Mouse (Mus musculus) liver, embryonic 13.5 days (tissue): ENCODE results near the gene Kcnc2. TPM values are rescaled to one million over a fixed set of nuclear protein-coding genes. Genes with fewer than 3 reads are reported as not detected.

ENCODE experiments used
- ATAC-seq: fragments of 200-750 bp; cut with Nextera tagmentation; 2 replicates; pipeline ENCODE4 v1.8.0; 2017; ENCODE audit warnings: low read depth, mild to moderate bottlenecking, moderate number of reproducible peaks, moderate library complexity
- DNase-seq: peaks from one replicate; pipeline ENCODE4 v3.0.0; 2022
- H3K27ac ChIP-seq: fragments of 300-500 bp; sonication (generic); 2 replicates; pipeline ENCODE4 v1.5.1; 2015; ENCODE audit warnings: moderate library complexity, mild to moderate bottlenecking, inconsistent platforms
- H3K27me3 ChIP-seq: fragments of 300-500 bp; sonication (generic); 2 replicates; pipeline ENCODE4 v1.6.1; 2015; ENCODE audit warnings: mild to moderate bottlenecking, inconsistent platforms
- H3K36me3 ChIP-seq: fragments of 300-500 bp; sonication (generic); 2 replicates; pipeline ENCODE4 v1.6.1; 2015; ENCODE audit warnings: mild to moderate bottlenecking, inconsistent platforms
- H3K4me1 ChIP-seq: fragments of 300-500 bp; sonication (generic); replicated peaks from 2 replicates; pipeline ENCODE4 v1.6.1; 2015; ENCODE audit warnings: inconsistent platforms
- H3K4me2 ChIP-seq: fragments of 300-500 bp; sonication (generic); 2 replicates; pipeline ENCODE4 v1.6.1; 2015; ENCODE audit warnings: inconsistent platforms, mild to moderate bottlenecking, moderate library complexity
- H3K4me3 ChIP-seq: fragments of 300-500 bp; sonication (generic); replicated peaks from 2 replicates; pipeline ENCODE4 v1.5.1; 2015; ENCODE audit warnings: mild to moderate bottlenecking, inconsistent platforms
- H3K9ac ChIP-seq: fragments of 300-500 bp; sonication (generic); 2 replicates; pipeline ENCODE4 v1.6.1; 2015; ENCODE audit warnings: mild to moderate bottlenecking, inconsistent platforms
- H3K9me3 ChIP-seq: fragments of 300-500 bp; sonication (generic); replicated peaks from 2 replicates; pipeline ENCODE4 v1.6.1; 2016; ENCODE audit warnings: inconsistent platforms
- WGBS: fragments of 180-500 bp; shearing (Covaris S2); methylation state at CpG from one replicate; pipeline ENCODE4 v1.1.7; 2015; ENCODE audit not compliant: insufficient replicate concordance; 5-methylcytosine and 5-hydroxymethylcytosine counted together
- polyA plus RNA-seq: library from polyadenylated mRNA; unstranded; fragments of >200 nt; fragmentation: Nextera tagmentation; extraction: Ambion mirVana; gene quantifications from 2 replicates; pipeline ENCODE4 v1.2.1, GENCODE M21; 2015

The Kcnc2 gene
- polyA plus RNA-seq, 1 experiment from 2014 or later: 0.06 TPM

GRCm38 (mm10) chr10:112400591-112401404 is 129.9 kb downstream of the Kcnc2 start:
- Histone ChIP-seq H3K9ac (no peak overlapping the region), H3K27me3 (no peaks in the 10 kb centered on the region), H3K4me1 (no peaks in the 10 kb centered on the region), H3K4me2 (no peak overlapping the region), H3K36me3 (no peaks in the 10 kb centered on the region), H3K27ac (no peak overlapping the region), H3K9me3 (no peaks in the 10 kb centered on the region), H3K4me3 (no peak overlapping the region)
- 71% methylated on average over 9 of the region's 9 CpGs for WGBS
- ATAC-seq: no peak
- no peak for DNase-seq

- Histone ChIP-seq H3K4me2 (no peak overlapping the region), H3K27ac (no peak overlapping the region), H3K9me3 (no peaks in the 10 kb centered on the region), H3K36me3 (no peaks in the 10 kb centered on the region), H3K4me1 (no peaks in the 10 kb centered on the region), H3K9ac (no peak overlapping the region), H3K4me3 (no peak overlapping the region), H3K27me3 (no peaks in the 10 kb centered on the region)
- 36% methylated on average over 2 of the region's 2 CpGs for WGBS
- ATAC-seq: no peak
- DNase-seq: no peak
Measured at GRCm38 (mm10) chr10:112409525-112409924, 138.6 kb downstream of the Kcnc2 start.

- no peak for DNase-seq
- H3K4me2 ChIP-seq: no peak overlapping the region
- ATAC-seq: no peak
Measured at GRCm38 (mm10) chr10:112423327-112423726, 152.4 kb downstream of the Kcnc2 start.

GRCm38 (mm10) chr10:112436950-112437349 is 166.0 kb downstream of the Kcnc2 start:
- Histone ChIP-seq H3K9me3 (no peaks in the 10 kb centered on the region), H3K9ac (no peak overlapping the region), H3K4me2 (no peak overlapping the region), H3K4me1 (no peaks in the 10 kb centered on the region), H3K4me3 (no peak overlapping the region), H3K27me3 (no peaks in the 10 kb centered on the region), H3K36me3 (no peaks in the 10 kb centered on the region), H3K27ac (no peak overlapping the region)
- 36% methylated on average over 2 of the region's 2 CpGs for WGBS
- ATAC-seq (no peak), DNase-seq (no peak)

More at GRCm38 (mm10) chr10:112423327-112423726, 152.4 kb downstream of the Kcnc2 start:
- Histone ChIP-seq H3K36me3 (no peaks in the 10 kb centered on the region), H3K4me1 (no peaks in the 10 kb centered on the region), H3K4me3 (no peak overlapping the region), H3K9me3 (no peaks in the 10 kb centered on the region), H3K9ac (no peak overlapping the region), H3K27ac (no peak overlapping the region), H3K27me3 (no peaks in the 10 kb centered on the region)
- 53% methylated on average over 10 of the region's 10 CpGs for WGBS

DNA sequence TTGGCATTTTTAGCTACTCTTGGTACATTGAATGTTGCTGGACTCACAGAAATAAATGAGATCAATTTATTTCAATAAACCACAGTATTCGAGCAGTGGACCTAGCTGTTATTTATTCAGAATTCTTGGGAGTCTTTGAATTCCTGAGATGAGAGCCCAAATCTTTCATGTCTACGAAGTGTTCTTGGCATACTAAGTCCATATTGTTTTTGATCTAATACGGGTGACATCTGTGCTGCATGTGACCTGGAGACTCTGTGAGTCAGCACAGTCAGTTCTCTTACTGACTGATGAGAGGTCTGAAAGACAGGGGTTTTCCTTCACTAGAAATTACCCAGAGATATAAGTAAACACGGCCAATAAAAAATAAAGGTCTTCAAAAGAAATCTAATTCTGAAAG is 173.7 kb downstream of the Kcnc2 start:
- H3K4me2 ChIP-seq: no peak overlapping the region
- H3K27me3 ChIP-seq: no peaks in the 10 kb centered on the region
- H3K36me3 ChIP-seq: no peaks in the 10 kb centered on the region
- WGBS: 58% methylated on average over 4 of the region's 4 CpGs
- H3K9ac ChIP-seq: no peak overlapping the region
- ATAC-seq (no peak), DNase-seq (no peak)
- H3K9me3 ChIP-seq: no peaks in the 10 kb centered on the region
- H3K4me1 ChIP-seq: no peaks in the 10 kb centered on the region
- no peak overlapping the region for H3K4me3 ChIP-seq
- H3K27ac ChIP-seq: no peak overlapping the region

DNA sequence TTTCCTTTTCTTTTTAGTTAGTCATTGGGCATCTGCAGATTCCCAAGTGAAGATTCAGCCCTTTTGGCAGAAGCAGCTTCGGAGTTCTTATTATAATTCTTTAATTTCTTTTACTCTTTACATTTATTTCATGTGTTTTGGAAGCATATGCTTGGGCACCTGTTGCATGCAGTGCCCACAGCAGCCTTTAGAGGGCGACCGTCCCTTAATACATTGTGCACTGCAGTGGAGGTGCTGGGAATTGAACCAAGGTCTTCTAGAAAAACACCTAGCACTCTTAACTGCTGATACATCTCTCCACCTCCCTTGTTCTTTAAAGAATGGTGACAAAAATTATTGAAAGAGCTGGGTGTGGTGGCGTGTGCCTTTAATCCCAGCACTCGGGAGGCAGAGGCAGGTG is 180.0 kb downstream of the Kcnc2 start:
- Histone ChIP-seq H3K27me3 (no peaks in the 10 kb centered on the region), H3K9me3 (peaks cover 8% of the 10 kb centered on the region; the same call in 1 of the 2 replicates), H3K4me1 (no peaks in the 10 kb centered on the region), H3K9ac (no peak overlapping the region), H3K27ac (no peak overlapping the region), H3K36me3 (no peaks in the 10 kb centered on the region), H3K4me2 (no peak overlapping the region), H3K4me3 (no peak overlapping the region)
- 55% methylated on average over 5 of the region's 5 CpGs for WGBS
- ATAC-seq (no peak), DNase-seq (no peak)

GRCm38 (mm10) chr10:112468689-112469384 is 197.9 kb downstream of the Kcnc2 start:
- Histone ChIP-seq H3K4me2 (no peak overlapping the region), H3K27me3 (no peaks in the 10 kb centered on the region), H3K27ac (no peak overlapping the region), H3K4me1 (no peaks in the 10 kb centered on the region), H3K9me3 (no peaks in the 10 kb centered on the region), H3K4me3 (no peak overlapping the region), H3K9ac (no peak overlapping the region), H3K36me3 (no peaks in the 10 kb centered on the region)
- no peak for DNase-seq
- no peak for ATAC-seq
- WGBS: 61% methylated on average over 6 of the region's 6 CpGs

GRCm38 (mm10) chr10:112474122-112474810 is 203.3 kb downstream of the Kcnc2 start:
- no peak overlapping the region for H3K9ac ChIP-seq
- H3K4me1 ChIP-seq: no peaks in the 10 kb centered on the region
- 62% methylated on average over 6 of the region's 6 CpGs for WGBS
- ATAC-seq (no peak), DNase-seq (no peak)
- no peak overlapping the region for H3K4me2 ChIP-seq
- H3K27ac ChIP-seq: no peak overlapping the region
- H3K9me3 ChIP-seq: 0 out of 2 replicates have a peak, but pooled peaks cover 3% of the 10 kb centered on the region
- H3K36me3 ChIP-seq: no peaks in the 10 kb centered on the region
- H3K4me3 ChIP-seq: no peak overlapping the region
- no peaks in the 10 kb centered on the region for H3K27me3 ChIP-seq

- 61% methylated on average over 2 of the region's 2 CpGs for WGBS
- no peaks in the 10 kb centered on the region for H3K27me3 ChIP-seq
- no peak for DNase-seq
Measured at GRCm38 (mm10) chr10:112481461-112481860, 210.5 kb downstream of the Kcnc2 start.

DNA sequence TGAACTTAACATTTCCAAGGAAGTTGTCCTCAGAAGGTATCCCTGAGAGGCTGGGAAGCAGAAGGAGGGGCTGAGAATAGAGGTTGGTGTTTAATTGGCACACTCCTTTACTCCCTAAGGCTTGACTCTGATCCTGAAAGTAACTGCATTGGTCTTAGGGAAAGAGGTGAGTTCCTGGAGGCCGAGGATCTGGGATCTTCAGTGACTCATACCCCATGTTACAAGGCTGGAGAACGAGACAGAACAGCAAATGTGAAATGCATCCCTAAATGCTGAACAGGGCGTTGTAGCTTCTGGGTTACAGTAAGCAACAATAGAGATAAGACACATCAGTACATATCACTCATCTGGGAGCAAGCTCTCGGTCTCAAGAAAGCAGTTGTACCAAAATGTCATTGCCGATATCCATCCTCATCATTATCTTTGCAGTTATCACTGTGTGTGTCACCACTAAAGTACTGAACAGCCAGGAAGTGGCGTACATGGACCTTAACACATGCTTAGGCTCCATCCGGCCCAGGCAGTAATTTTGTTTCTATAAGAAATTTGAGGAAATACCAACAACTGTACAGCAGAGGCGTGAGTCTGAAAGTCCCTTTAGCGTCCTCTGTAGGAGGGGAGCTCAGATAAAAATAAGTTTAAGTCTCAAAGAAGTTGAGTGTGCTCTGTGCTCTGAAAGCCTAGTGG is 211.1 kb downstream of the Kcnc2 start:
- H3K4me3 ChIP-seq: no peak overlapping the region
- no peak for DNase-seq
- H3K36me3 ChIP-seq: no peaks in the 10 kb centered on the region
- no peaks in the 10 kb centered on the region for H3K4me1 ChIP-seq
- no peak overlapping the region for H3K9ac ChIP-seq
- no peak overlapping the region for H3K27ac ChIP-seq
- no peak for ATAC-seq
- no peaks in the 10 kb centered on the region for H3K9me3 ChIP-seq
- no peaks in the 10 kb centered on the region for H3K27me3 ChIP-seq
- no peak overlapping the region for H3K4me2 ChIP-seq
- 56% methylated on average over 9 of the region's 9 CpGs for WGBS

More at GRCm38 (mm10) chr10:112481461-112481860, 210.5 kb downstream of the Kcnc2 start:
- H3K36me3 ChIP-seq: no peaks in the 10 kb centered on the region
- no peak for ATAC-seq
- no peaks in the 10 kb centered on the region for H3K4me1 ChIP-seq
- no peak overlapping the region for H3K27ac ChIP-seq
- no peak overlapping the region for H3K4me2 ChIP-seq
- H3K9ac ChIP-seq: no peak overlapping the region
- H3K4me3 ChIP-seq: no peak overlapping the region
- no peaks in the 10 kb centered on the region for H3K9me3 ChIP-seq
